Mouse (Mus musculus): ENCODE data around the gene Zdhhc1.

- TF ChIP-seq ZKSCAN1 (IDR thresholded peaks at IDR 0.05; ENCODE audit: low read depth, low read length) (no peak), JUND (IDR thresholded peaks at IDR 0.05; ENCODE audit: low read depth, low read length) (no peak), POLR2A (IDR thresholded peaks at IDR 0.05; ENCODE audit: control insufficient read depth in 1 of 2, insufficient read depth in 1 of 2, low read depth in 1 of 2, low read length in 2 of 2, poor library complexity in 1 of 2) (no peak)
Measured at GRCm38 (mm10) chr8:105448188-105448587, 48.5 kb downstream of the Zdhhc1 start.

All from MEL (cell line).